ENCODE assay signal across 10 mouse cellular contexts in genomic region chr6:65079139-65079538, GRCm38 (mm10). TPM values are rescaled to one million over a fixed set of nuclear protein-coding genes. Genes with fewer than 3 reads are reported as not detected.
A peak's percentile ranks its signal among the peaks of the same experiment; 100 is the strongest.
DNase-seq lines count a peak whose midpoint lies in the region; ATAC-seq and TF ChIP-seq lines count a peak whose summit lies in the region.
"Had no signal": no experiment of that assay in that cellular context is flagged by ENCODE, and none has a peak within 500 bp of the region (broad histone marks: within the 10 kb centered on the region; RNA-seq: fewer than 3 reads in every experiment).

No protein-coding gene starts in this region.

- H3K9ac ChIP-seq in heart, adult 2 months (ENCODE audit: low read depth, low read length): no peak overlapping the region
- H3K9ac ChIP-seq: heart, embryonic 15.5 days; limb, embryonic 12.5 days had no signal

- no peak for DNase-seq in heart, adult 2 months
- no peak for DNase-seq in heart, postnatal 14 days
- peak; percentile 4 for DNase-seq in ovary, postnatal 14 days (ENCODE audit: low spot score)
- DNase-seq in ovary, postnatal 10 days (ENCODE audit: low spot score): no peak
- DNase-seq in urinary bladder, postnatal 25 days (ENCODE audit: low spot score): no peak
- no peak for DNase-seq in layer of hippocampus, adult 8-10 months (ENCODE audit: low spot score in 2 of 2)
- DNase-seq in heart, adult 9 months (ENCODE audit: low spot score in 2 of 2): no peak

- peak; percentile 65 for TF ChIP-seq CTCF in heart, adult 2 months (IDR thresholded peaks at IDR 0.05)

- no peaks in the 10 kb centered on the region for H3K4me1 ChIP-seq in heart, adult 2 months (ENCODE audit: control insufficient read depth, insufficient read depth, low read length)
- H3K4me1 ChIP-seq: heart, embryonic 15.5 days; limb, embryonic 12.5 days had no signal

- ATAC-seq in common myeloid progenitor, adult 5-6 weeks (replicated peaks; ENCODE audit: low read depth, poor library complexity, severe bottlenecking): peak; percentile 78; the same call in 1 of the 2 replicates

- TF ChIP-seq POLR2A in heart, adult 2 months (IDR thresholded peaks at IDR 0.05; ENCODE audit: insufficient read depth, low read depth, low read length): no peak

- H3K4me3 ChIP-seq in heart, adult 2 months: no peak overlapping the region
- H3K4me3 ChIP-seq: heart, embryonic 15.5 days; limb, embryonic 12.5 days had no signal

- intact Hi-C loops in heart, adult 2 months (cut with DNase I): no loop called here
- intact Hi-C loops in heart, postnatal 14 days (cut with DNase I): no loop called here

- TF ChIP-seq EP300 in heart, adult 2 months (IDR thresholded peaks at IDR 0.05; ENCODE audit: insufficient read depth, low read depth, low read length): no peak

- no peaks in the 10 kb centered on the region for H3K79me2 ChIP-seq in heart, adult 2 months (replicated peaks; ENCODE audit: control insufficient read depth, insufficient read depth, low read length)

- no peak overlapping the region for H3K27ac ChIP-seq in heart, adult 2 months
- H3K27ac ChIP-seq: heart, embryonic 15.5 days; limb, embryonic 12.5 days had no signal

- H3K36me3 ChIP-seq in heart, adult 2 months (ENCODE audit: control insufficient read depth, insufficient read depth, low read length): no peaks in the 10 kb centered on the region; the same call in 1 of the 2 replicates

- no peaks in the 10 kb centered on the region for H3K27me3 ChIP-seq in heart, adult 2 months (ENCODE audit: control insufficient read depth, insufficient read depth, low read length)
- H3K27me3 ChIP-seq: heart, embryonic 15.5 days; limb, embryonic 12.5 days had no signal

- WGBS in heart, adult 2 months: 90% methylated on average over 1 of the region's 1 CpGs

RNA-seq across cellular contexts. Expression of gene Smarcad1, which starts 36.8 kb away (rescaled TPM):
- total RNA-seq in heart, adult 2 months (2021): 10 to 100 TPM; 14.1 to 16.3 TPM
- polyA plus RNA-seq in heart, adult 2 months (2012; rRNA removed): 7.8 and 13.2 TPM in 2 replicates
- total RNA-seq in heart, postnatal 14 days (2021): 10 to 100 TPM; 24.1 to 25.5 TPM
- 83.2 and 87.5 TPM in 2 replicates for total RNA-seq in common myeloid progenitor, adult 5-6 weeks (2017)
- total RNA-seq in layer of hippocampus, adult 8-10 months (2022): 10 to 100 TPM; 35.1 to 47.1 (median 41.9) TPM
